Mouse (Mus musculus) kidney, adult 18-20 months (tissue): Measurements from ENCODE around the gene Lgals1.

Experiments
- DNase-seq: peaks from one replicate; pipeline ENCODE4 v3.0.0; 2021

The Lgals1 gene

DNA sequence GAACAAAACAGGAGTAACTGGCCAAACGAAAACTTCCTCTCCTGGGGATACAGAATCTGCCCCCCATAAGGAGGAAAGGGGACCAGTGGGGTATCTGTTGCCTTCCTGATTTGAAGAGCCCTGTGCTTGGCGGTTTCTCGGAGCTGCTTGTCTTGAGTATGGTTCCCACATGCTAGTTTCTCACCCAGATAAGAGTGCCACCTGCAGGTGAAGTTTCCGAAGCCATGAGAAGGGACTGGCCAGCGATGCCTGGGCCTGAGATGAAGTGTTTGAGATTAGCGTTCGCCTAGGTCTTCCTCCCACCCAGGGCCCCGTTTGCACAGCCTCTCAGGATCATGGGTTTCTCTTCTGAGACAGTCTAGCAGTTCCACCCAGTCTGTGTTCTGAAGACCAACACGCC, 14.5 kb upstream of the Lgals1 start:
- peak; percentile 53 for DNase-seq

DNA sequence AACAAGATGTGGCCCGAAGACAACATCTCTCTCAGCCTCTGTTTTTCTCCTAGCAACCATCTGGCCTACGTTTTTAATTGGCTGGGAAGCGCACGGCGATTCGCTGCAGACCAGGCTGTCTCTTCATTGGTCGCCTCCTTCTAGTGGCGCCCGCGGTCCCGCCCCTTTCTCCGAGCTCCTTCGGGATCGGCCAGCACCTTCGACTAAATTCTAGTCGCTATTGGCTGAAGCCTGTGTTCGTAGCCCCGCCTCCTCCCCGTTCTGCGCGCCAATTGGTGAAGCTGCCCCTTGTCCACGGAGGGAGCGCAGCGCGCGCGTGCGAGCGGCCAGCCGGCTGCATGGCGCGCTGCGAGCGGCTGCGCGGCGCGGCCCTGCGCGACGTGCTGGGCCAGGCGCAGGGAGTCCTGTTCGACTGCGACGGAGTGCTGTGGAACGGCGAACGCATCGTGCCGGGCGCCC, 12.9 kb upstream of the Lgals1 start, which contains the start of gene Pdxp:
Pdxp (plus strand) TSS at position 288 of the 459 bp plus-strand sequence.
- peak; percentile 88 for DNase-seq

GRCm38 (mm10) chr15:78914091-78914822, 12.3 kb upstream of the Lgals1 start:
- DNase-seq, result no peak

GRCm38 (mm10) chr15:78914823-78915659, 11.5 kb upstream of the Lgals1 start:
- no peak for DNase-seq

DNA sequence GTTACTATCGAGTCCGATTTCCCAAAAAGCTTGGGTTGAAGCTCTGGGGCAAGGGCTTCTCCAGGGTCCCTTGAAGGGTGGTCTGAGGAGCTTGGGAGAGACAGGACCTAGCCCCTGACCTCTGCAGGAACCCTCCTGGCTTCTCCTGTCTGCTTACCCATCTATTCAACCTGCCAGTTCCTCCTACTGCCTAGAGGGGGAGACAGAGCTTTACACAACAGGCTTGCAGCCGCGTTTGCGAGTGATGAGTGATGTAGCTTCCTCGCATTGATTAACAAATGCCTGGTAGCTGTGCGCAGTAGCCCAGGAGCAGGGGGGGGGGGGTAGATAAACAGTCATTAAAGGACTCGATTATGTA, 10.9 kb upstream of the Lgals1 start:
- peak; percentile 71 for DNase-seq

- DNase-seq, result no peak
These were observed 10.3 kb upstream of the Lgals1 start for GRCm38 (mm10) chr15:78916052-78916826.

DNA sequence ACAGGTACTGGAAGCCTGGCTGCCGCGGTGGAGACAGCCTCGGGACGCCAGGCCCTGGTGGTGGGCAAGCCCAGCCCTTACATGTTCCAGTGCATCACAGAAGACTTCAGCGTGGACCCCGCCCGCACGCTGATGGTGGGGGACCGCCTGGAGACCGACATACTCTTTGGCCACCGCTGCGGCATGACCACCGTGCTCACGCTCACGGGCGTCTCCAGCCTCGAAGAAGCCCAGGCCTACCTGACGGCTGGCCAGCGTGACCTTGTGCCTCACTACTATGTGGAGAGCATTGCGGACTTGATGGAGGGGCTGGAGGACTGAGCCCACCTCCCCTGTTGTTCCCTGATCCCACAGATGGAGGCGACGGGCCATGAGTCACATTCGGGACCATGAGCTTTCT, 8.4 kb upstream of the Lgals1 start:
- DNase-seq, result no peak

- no peak for DNase-seq
These were observed 6.6 kb upstream of the Lgals1 start for GRCm38 (mm10) chr15:78919914-78920313.

DNA sequence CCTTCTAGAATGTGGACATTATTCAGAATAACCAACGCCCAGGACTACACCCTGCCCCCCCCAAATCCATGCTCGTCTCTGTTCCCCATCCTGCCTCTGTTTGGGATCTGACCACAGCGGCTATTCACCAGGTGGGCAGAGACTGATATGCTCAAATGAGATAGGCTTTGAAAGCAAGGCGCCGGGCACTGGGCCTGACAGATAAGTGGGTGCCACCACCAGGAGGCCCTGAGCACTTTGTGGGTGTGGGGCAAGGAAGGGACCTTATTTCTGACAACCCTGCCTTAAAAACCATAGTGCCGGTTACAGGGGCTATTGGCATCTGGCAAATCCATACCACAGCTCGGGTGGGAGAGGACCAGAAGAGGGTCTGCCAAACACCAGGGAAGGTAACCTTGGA, 3.8 kb upstream of the Lgals1 start:
- no peak for DNase-seq

GRCm38 (mm10) chr15:78923585-78923984, 2.9 kb upstream of the Lgals1 start:
- DNase-seq, result no peak

- peak; percentile 39 for DNase-seq
These were observed 1.4 kb upstream of the Lgals1 start for GRCm38 (mm10) chr15:78925129-78925528.

DNA sequence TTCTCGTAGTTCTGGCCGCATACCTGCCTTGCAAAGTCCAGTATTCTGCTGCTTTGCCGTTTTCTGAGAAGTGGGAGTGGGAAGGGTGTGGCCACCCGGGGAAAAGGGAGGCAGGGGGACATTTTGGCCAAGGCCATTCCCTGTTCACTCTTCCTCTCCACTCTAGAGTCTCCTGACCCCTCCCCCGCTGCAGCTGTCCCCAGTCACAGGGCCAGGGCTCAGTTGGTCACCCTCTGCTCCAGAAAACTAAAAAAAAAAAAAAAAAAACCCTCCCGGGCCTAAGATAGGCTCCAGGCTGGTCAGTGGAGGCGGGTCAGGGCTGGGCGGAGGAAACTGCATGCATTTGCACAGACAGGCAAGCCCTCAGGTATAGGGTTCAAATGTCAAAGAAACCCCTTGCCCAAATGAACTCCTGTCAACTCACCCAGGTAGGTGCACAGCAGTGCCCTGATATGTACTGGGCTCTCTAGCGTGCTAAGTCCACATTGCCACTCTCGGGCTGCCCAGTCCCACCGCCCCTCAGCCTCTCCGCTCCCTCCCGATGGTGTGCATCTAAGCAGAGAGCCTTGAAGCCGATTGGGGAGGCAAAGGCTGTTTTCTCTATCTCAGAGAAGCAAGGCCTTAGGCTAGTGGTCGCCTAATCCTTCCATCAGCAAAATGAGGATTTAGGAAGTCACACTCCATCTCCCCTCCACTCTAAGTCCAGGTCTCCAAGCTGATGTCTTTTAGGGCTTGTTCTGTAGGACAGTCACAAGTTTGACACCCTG, 679 bp downstream of the Lgals1 start:
- peak; percentile 36 for DNase-seq

- DNase-seq, result peak; percentile 55
These were observed 1.4 kb downstream of the Lgals1 start for GRCm38 (mm10) chr15:78927788-78928457.

- DNase-seq, result no peak
These were observed 2.0 kb downstream of the Lgals1 start for GRCm38 (mm10) chr15:78928539-78928938.

- no peak for DNase-seq
These were observed 3.7 kb downstream of the Lgals1 start for GRCm38 (mm10) chr15:78930192-78930706.

GRCm38 (mm10) chr15:78930801-78931426, 4.4 kb downstream of the Lgals1 start:
- no peak for DNase-seq

DNA sequence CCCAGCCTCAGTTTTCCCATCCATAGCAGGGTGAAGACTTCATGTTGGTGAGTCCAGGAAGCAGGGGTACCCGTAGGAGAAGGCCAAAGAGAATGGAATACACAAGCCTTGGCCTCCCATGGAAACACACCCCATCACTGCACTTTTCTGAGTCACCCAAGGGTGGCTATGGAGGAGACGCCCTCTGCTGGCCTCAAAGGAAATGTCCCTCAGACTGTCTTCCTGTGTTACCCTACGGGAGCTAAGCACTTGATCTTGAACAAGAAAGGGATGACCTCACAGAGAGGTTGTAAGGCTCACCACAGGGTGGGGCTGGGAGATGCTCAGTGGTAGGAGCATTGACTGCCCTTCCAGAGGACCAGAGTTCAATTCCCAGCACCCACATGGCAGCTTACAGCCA, 5.1 kb downstream of the Lgals1 start:
- DNase-seq, result peak; percentile 55

- peak; percentile 89 for DNase-seq
These were observed 8.3 kb downstream of the Lgals1 start, which contains the start of gene Nol12 for GRCm38 (mm10) chr15:78934784-78935320. Gene Nol12 (plus strand): TSS chr15:78934933.

GRCm38 (mm10) chr15:78936403-78936802, 9.9 kb downstream of the Lgals1 start:
- no peak for DNase-seq

GRCm38 (mm10) chr15:78937311-78937710, 10.8 kb downstream of the Lgals1 start:
- DNase-seq, result no peak

- DNase-seq, result no peak
These were observed 11.4 kb downstream of the Lgals1 start for GRCm38 (mm10) chr15:78937963-78938362.
